Mouse (Mus musculus): Measurements from ENCODE around the gene Elf4.
"Not testable (repeated sequence)": the region's sequence is repeated elsewhere in the genome, so short reads cannot be mapped to it uniquely, and the experiment has no call there.

The Elf4 gene

GRCm38 (mm10) chrX:48436082-48436481, 26.9 kb downstream of the Elf4 start:
- not testable (repeated sequence) for DNase-seq (ENCODE audit: low spot score)

- DNase-seq (ENCODE audit: low spot score): no peak
Measured at GRCm38 (mm10) chrX:48435477-48435900, 27.4 kb downstream of the Elf4 start.

GRCm38 (mm10) chrX:48434251-48434650, 28.7 kb downstream of the Elf4 start:
- no peak for DNase-seq (ENCODE audit: low spot score)

GRCm38 (mm10) chrX:48433527-48433899, 29.4 kb downstream of the Elf4 start:
- no peak for DNase-seq (ENCODE audit: low spot score)

- no peak for DNase-seq (ENCODE audit: low spot score)
Measured at GRCm38 (mm10) chrX:48432599-48433526, 30.1 kb downstream of the Elf4 start.

GRCm38 (mm10) chrX:48429538-48429937, 33.4 kb downstream of the Elf4 start:
- DNase-seq (ENCODE audit: low spot score): no peak

GRCm38 (mm10) chrX:48429100-48429499, 33.8 kb downstream of the Elf4 start:
- DNase-seq (ENCODE audit: low spot score): no peak

GRCm38 (mm10) chrX:48428642-48429041, 34.3 kb downstream of the Elf4 start:
- no peak for DNase-seq (ENCODE audit: low spot score)

GRCm38 (mm10) chrX:48428241-48428640, 34.7 kb downstream of the Elf4 start:
- DNase-seq (ENCODE audit: low spot score): no peak

GRCm38 (mm10) chrX:48425280-48425679, 37.7 kb downstream of the Elf4 start:
- no peak for DNase-seq (ENCODE audit: low spot score)

- DNase-seq (ENCODE audit: low spot score): no peak
Measured at GRCm38 (mm10) chrX:48424583-48424982, 38.3 kb downstream of the Elf4 start.

GRCm38 (mm10) chrX:48423671-48424070, 39.3 kb downstream of the Elf4 start:
- DNase-seq (ENCODE audit: low spot score): no peak

GRCm38 (mm10) chrX:48422986-48423385, 39.9 kb downstream of the Elf4 start:
- no peak for DNase-seq (ENCODE audit: low spot score)

GRCm38 (mm10) chrX:48418417-48418816, 44.5 kb downstream of the Elf4 start:
- no peak for DNase-seq (ENCODE audit: low spot score)

- no peak for DNase-seq (ENCODE audit: low spot score)
Measured at GRCm38 (mm10) chrX:48414291-48414690, 48.6 kb downstream of the Elf4 start.

- no peak for DNase-seq (ENCODE audit: low spot score)
Measured at GRCm38 (mm10) chrX:48412629-48413028, 50.3 kb downstream of the Elf4 start.

- DNase-seq (ENCODE audit: low spot score): no peak
Measured at GRCm38 (mm10) chrX:48410388-48410776, 52.5 kb downstream of the Elf4 start.

- DNase-seq (ENCODE audit: low spot score): peak; percentile 64
Measured at GRCm38 (mm10) chrX:48409611-48410387, 53.1 kb downstream of the Elf4 start.

GRCm38 (mm10) chrX:48405141-48405540, 57.8 kb downstream of the Elf4 start:
- DNase-seq (ENCODE audit: low spot score): no peak

GRCm38 (mm10) chrX:48399994-48400393, 62.9 kb downstream of the Elf4 start:
- no peak for DNase-seq (ENCODE audit: low spot score)

GRCm38 (mm10) chrX:48389380-48389779, 73.6 kb downstream of the Elf4 start:
- no peak for DNase-seq (ENCODE audit: low spot score)

GRCm38 (mm10) chrX:48385927-48386326, 77.0 kb downstream of the Elf4 start:
- DNase-seq (ENCODE audit: low spot score): no peak

GRCm38 (mm10) chrX:48383643-48384042, 79.3 kb downstream of the Elf4 start:
- DNase-seq (ENCODE audit: low spot score): no peak
